Mouse (Mus musculus) myocyte (in vitro differentiated cells): ENCODE measurements at regions not wholly inside any gene's neighbourhood (a gene's known extent, or its start where the extent isn't known, plus 50 kb on each side); places are given as distances from the start of the nearest gene placed in this dataset.

Experiments used
- E2F4 ChIP-seq: IDR thresholded peaks from one replicate; pipeline ENCODE4 v1.6.1; 2011; ENCODE audit warnings: mild to moderate bottlenecking, control low read depth, moderate library complexity; ENCODE audit not compliant: insufficient read depth
- TCF3 ChIP-seq: IDR thresholded peaks from one replicate; pipeline ENCODE4 v1.6.1; 2011; ENCODE audit warnings: low read depth, control low read depth; ENCODE audit not compliant: insufficient read length

DNA sequence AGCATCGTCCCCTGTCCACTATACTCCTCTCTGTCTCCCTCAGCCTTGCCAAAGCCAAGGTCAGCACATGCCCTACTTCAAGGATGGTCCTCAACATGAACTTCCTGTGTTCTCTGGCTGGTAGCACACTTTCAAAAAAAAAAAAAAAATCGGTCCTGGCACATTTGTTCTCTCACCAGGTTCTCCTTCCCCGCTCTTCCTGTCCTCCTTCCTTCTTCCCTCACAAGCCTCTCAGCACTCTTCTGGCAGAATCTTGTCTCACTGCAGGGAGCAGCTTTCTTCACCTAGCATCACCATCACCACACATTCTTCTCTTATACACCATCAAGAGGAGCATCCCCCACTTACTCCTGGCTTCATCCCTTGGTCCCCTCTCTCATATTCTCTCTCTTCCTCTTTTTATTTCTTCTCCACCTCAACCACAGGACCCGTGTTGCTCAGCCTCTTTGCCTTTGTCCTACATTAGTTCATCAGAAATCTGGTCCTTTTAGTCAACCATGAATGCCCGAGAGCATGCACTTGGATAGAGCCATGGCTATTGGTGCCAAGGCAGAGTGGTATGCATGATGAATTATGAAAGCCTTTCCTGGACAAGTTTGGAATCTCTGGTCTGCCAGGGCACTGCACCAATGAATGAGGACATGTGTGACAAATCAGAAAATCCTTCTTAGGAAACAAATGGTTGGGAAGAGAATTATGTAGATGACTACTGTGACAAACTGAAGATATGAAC, 230.8 kb downstream of the Btg1 start:
- TF ChIP-seq TCF3: no peak
- no peak for TF ChIP-seq E2F4
